Mouse (Mus musculus): ENCODE measurements around the gene Tmem125. TPM values are rescaled to one million over a fixed set of nuclear protein-coding genes. Genes with fewer than 3 reads are reported as not detected.
"Not testable (repeated sequence)": the region's sequence is repeated elsewhere in the genome, so short reads cannot be mapped to it uniquely, and the experiment has no call there.

Tmem125 gene
- 10 to 100 TPM; 10.0 to 14.0 (median 11.1) TPM for total RNA-seq (2022)

DNA sequence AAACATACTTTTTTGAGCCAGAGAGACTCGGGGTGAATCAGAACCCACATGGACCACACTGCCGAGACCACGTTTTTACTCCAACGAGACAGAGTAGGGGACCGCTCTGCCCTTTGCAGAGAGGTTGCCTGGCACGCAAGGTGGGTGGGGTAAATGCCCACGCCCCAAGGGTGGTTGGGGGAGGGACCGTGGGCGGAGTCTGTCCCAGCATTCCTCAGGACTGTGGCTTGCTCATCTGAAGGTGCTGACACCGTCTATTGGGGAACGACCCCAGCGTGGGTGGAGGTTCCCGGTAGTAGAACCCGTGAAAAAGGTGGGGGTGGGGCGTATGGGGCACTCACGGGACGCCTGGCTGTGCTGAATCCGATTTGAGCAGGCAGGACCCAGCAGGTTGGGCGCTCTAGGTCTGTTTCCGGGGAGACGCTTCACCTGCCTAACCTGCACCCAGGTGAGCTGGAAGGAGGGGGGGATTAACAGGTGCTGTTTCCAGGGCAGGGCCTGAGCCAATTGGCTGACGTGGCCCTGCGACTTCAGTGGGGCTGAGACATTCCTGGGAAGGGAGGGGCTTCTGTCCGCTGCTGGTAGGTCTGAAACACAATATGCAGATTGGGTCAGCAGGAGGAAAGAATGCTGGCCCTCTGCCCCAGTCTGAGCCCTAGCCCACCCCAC is at the start of gene Tmem125:
Tmem125 (minus strand) TSS at position 453 of the 669 bp plus-strand sequence.
- DNase-seq (ENCODE audit: low spot score in 2 of 2): no peak

GRCm38 (mm10) chr4:118589733-118590130 is 45.9 kb upstream of the Tmem125 start:
- DNase-seq (ENCODE audit: low spot score in 2 of 2): no peak

DNA sequence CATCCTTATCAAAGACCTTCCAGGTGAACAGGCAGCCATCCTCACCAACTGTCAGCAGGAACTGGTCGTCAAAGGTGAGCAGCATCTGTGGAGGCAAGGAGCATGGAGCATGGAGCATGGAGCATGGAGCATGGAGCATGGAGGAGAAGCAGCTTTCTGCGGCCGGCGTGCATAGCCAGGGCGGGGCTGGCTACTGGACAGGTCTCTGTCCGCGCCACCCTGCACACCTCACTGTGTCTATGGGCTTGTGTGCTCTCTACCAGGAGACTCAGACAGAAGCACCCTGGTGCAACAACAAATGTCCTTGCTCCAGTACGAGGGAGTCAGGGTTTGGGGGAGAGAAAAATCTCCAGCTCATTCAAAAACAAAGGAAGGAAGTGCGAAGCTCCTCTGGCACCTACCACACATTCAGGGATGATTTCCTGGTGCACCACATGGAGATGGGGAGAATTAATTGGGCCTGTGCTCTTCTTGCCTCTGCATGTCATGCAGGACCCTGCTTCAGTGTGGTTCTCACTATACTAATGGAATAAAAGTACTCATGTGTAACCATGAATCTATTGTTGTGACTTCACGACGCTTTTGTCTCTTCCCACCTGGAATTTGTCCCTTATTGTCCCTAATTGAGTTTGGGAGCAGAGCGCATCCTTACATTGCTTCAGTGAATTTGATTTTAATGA is 45.3 kb upstream of the Tmem125 start:
- DNase-seq (ENCODE audit: low spot score in 2 of 2): no peak

GRCm38 (mm10) chr4:118582629-118583028 is 38.8 kb upstream of the Tmem125 start:
- DNase-seq (ENCODE audit: low spot score in 2 of 2): no peak

DNA sequence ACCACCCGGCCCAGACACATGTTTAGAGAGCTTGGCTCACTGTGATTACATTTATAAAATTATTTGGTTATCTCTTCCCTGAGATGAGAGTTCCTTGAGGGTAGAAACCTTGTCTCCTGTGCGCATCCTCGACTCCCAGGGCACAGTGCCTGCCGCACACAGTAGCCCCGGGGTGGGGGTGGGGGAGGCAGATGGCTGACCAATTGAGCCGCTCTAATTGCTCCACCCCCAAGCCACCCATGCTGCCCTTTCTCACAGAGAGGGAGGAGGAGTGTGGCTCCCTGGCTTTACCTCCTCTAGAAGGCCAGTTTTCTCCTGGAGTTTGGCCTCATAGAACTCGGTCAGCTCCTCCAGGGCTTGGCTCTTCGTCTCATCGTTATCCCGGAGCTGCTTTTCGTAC is 37.7 kb upstream of the Tmem125 start:
- DNase-seq (ENCODE audit: low spot score in 2 of 2): no peak

GRCm38 (mm10) chr4:118579313-118579712 is 35.5 kb upstream of the Tmem125 start:
- no peak for DNase-seq (ENCODE audit: low spot score in 2 of 2)

- peak; percentile 62 to 86 for DNase-seq (ENCODE audit: low spot score in 2 of 2)
Observed at GRCm38 (mm10) chr4:118576097-118576496, 32.3 kb upstream of the Tmem125 start.

- peak in 1 of 2 experiments; percentile 87 for DNase-seq (ENCODE audit: low spot score in 2 of 2)
Observed at GRCm38 (mm10) chr4:118571441-118571840, 27.6 kb upstream of the Tmem125 start.

DNA sequence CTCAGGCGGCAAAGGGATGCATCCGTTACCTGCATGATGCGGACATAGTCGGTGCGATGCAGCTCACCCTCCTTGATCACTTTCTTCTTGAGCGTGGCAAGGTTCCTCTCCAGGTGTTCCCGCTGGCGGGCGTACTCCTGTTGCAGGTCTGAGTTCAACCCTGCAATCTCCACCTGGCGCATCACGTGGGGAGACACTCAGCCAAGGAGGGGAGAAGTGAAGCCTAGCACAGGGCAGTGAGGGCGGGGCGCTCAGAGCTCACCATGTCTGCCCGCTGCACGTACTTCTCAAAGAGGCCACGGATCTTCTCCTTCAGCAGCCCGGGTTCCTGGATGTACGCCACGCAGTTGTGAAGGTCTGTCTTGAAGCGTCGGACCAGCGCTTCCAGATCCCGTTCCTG is 25.5 kb upstream of the Tmem125 start:
- no peak for DNase-seq (ENCODE audit: low spot score in 2 of 2)

DNA sequence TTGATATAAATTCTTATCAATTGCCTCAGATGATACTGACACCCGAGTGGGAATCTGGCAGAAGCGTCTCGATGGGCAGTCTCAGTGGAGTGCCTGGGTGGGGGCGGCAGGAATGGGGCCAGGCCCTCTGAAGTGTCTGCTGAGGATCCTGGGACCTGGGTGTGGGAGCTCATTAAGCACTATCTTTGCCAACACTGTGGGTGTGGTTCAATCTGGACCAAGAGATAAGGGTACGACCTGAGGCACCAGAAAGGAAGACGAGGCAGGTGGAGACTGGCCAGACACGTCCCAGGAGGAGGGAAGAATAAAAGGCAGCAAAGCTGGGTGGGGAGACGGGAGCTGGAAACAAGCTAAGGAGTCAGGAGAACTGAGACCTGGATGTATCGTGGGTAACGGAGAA is 24.9 kb upstream of the Tmem125 start:
- DNase-seq (ENCODE audit: low spot score in 2 of 2): no peak

DNA sequence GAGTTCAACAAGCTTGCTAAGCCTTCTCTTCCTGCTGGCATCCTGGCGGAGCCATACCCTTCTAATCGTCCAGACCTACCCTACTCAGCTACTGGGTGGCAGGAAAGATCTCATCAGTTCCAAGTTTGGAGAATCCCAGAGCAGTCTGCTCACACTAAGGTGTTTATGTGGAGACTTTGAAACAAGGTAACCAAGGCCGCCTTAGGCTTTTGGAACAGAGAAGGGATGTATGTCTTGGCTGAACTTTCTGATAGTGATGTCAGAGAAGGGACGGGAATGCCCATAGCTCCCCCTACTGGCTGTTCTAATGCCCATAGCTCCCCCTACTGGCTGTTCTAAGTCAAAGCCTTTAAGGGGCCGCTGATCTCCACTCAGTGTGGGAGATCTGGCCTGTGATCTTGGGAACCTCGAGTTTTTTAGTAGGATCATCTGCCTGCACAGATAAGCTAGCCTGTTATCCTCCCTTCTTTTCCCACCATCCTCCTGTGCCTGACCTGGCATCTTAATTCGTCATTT is 22.4 kb upstream of the Tmem125 start:
- peak in 1 of 2 experiments; percentile 40 for DNase-seq (ENCODE audit: low spot score in 2 of 2)

GRCm38 (mm10) chr4:118564926-118565279 is 21.1 kb upstream of the Tmem125 start:
- no peak for DNase-seq (ENCODE audit: low spot score in 2 of 2)

DNA sequence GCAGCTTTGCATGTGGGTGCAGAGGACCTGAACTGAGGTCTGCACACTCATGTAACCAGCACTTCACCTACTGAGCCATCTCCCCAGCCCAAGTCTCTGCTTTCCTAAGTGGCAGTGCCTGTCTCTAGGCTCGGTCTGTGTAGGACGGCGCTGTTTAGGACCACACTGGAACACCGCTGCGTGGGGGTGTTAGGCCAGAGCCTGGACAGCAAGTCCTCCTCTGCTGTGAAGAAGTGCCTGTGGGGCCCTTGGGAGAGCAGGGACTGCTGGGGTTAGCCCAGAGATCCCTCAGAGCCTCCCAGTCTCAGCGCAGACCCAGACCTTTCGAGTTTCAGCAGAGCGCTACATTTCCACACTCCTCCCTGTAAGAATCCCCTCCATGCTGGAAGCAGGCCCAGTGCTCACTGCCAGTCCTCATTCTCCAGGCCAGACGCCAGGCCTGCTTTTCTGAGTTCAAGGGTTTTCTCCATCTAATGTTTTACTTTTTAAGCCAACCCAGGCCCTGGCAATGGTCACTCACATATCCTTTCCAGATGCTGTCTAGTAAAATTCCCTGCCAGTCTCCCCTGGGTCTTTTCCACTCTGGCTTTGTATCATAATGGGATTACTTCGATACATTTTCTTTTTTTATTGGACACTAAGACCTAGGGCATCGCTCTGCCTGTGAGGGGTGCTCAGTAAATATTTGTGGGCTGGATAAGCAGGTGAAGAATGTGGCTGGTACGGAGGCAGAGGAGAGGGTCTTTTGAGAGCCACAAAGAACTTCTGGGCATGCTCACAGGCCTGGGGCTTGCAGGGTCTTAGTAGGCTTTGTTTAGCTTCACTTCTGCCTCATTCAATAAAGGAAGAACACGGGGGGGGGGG is 20.4 kb upstream of the Tmem125 start:
- DNase-seq (ENCODE audit: low spot score in 2 of 2): no peak

GRCm38 (mm10) chr4:118553039-118553649 is 9.3 kb upstream of the Tmem125 start:
- DNase-seq (ENCODE audit: low spot score in 2 of 2): no peak

DNA sequence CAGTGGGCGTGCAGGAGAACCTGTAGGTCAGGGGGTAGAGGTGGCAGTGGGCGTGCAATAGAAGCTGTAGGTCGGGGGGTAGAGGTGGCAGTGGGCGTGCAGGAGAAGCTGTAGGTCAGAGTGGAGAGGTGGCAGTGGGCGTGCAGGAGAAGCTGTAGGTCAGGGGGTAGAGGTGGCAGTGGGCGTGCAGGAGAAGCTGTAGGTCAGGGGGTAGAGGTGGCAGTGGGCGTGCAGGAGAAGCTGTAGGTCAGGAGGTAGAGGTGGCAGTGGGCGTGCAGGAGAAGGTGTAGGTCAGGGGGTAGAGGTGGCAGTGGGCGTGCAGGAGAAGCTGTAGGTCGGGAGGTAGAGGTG is 4.3 kb upstream of the Tmem125 start:
- DNase-seq (ENCODE audit: low spot score in 2 of 2): not testable (repeated sequence)

DNA sequence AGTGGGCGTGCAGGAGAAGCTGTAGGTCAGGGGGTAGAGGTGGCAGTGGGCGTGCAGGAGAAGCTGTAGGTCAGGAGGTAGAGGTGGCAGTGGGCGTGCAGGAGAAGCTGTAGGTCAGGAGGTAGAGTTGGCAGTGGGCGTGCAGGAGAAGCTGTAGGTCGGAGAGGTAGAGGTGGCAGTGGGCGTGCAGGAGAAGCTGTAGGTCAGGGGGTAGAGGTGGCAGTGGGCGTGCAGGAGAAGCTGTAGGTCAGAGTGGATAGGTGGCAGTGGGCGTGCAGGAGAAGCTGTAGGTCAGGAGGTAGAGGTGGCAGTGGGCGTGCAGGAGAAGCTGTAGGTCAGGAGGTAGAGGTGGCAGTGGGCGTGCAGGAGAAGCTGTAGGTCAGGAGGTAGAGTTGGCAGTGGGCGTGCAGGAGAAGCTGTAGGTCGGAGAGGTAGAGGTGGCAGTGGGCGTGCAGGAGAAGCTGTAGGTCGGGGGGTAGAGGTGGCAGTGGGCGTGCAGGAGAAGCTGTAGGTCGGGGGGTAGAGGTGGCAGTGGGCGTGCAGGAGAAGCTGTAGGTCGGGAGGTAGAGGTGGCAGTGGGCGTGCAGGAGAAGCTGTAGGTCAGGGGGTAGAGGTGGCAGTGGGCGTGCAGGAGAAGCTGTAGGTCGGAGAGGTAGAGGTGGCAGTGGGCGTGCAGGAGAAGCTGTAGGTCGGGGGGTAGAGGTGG is 3.7 kb upstream of the Tmem125 start:
- DNase-seq (ENCODE audit: low spot score in 2 of 2): peak; percentile 44 to 75

DNA sequence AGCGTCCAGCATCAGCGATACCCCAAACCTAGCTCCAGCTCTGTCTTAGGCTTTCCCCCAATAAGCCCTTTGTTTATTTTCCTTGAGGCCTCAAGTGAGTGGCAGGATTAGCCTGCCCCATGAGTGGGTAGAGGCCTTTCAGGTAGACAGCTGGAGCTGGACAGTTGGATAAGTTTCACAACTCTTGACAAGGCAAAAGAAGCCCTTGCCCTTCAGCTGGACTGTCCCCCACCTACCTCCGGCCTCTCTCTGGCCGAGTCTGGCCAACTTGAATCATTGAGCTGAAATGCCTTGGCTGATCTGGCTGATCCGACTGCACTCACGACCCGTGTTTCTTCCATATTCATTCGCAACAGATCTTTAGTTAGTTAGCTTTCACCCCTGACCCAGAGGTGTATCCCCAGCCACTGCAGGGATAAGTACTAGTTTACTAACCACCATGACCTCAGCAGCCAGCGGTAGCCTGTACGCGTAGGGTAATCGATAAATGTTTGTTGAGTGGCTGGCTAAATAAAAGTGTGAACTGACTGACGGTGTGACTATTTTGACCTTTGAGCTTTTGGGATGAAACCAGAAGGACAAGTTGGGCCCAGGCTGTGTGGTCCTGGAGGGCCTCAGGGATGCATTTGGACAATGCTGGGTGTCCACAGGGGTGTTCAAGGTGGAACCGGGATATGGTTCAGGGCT is 740 bp upstream of the Tmem125 start:
- no peak for DNase-seq (ENCODE audit: low spot score in 2 of 2)

DNA sequence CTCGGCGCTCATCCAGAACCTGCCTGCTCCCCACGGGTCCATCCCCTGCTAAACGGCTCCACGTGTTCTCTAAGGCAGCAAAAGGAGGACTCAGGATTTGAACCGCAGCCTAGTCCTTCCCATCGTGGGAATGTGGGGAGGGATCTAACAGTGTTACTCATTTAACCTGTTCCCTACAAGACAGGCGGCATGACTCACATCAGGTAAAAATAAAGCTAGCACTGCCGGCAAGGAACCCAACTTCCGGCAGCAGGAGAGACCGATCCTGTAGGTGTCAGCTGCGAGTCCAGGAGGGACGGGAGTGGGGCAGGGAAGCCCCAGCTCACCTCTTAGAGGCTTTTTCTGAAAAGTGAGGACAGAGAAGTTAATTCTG is 700 bp downstream of the Tmem125 start:
- peak; percentile 34 to 61 for DNase-seq (ENCODE audit: low spot score in 2 of 2)

GRCm38 (mm10) chr4:118542510-118543157 is 1.2 kb downstream of the Tmem125 start:
- no peak for DNase-seq (ENCODE audit: low spot score in 2 of 2)

DNA sequence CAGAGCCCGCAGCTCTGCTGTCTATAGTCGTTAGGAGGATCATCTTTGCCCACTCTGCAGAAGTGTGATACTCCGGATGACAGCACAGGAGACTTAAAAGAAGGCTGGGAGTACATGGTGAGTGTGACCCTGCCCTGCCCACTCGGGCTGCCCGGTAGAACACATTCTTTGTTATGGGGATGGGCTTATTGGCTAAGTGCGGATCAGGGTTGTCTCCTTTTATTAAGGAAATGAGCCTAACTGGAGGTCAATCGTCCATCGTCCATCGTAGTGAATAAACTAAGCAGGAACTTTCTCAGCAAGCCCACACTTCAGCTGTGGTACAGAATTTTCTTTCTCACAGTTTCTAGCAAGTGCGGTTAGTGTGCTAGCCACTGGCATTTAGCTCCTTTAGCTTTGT is 3.9 kb downstream of the Tmem125 start:
- no peak for DNase-seq (ENCODE audit: low spot score in 2 of 2)

All from left cerebral cortex, adult 8-10 months (tissue).